Mouse (Mus musculus): ENCODE measurements around the gene Lrrn3.

The Lrrn3 gene

GRCm38 (mm10) chr12:41428806-41429205 is 57.4 kb downstream of the Lrrn3 start:
- no peak for DNase-seq

- DNase-seq: no peak
Observed at GRCm38 (mm10) chr12:41427464-41427863, 58.8 kb downstream of the Lrrn3 start.

- no peak for DNase-seq
Observed at GRCm38 (mm10) chr12:41425101-41425679, 61.0 kb downstream of the Lrrn3 start.

GRCm38 (mm10) chr12:41417961-41418360 is 68.3 kb downstream of the Lrrn3 start:
- DNase-seq: no peak

GRCm38 (mm10) chr12:41417099-41417498 is 69.1 kb downstream of the Lrrn3 start:
- peak; percentile 51 for DNase-seq

GRCm38 (mm10) chr12:41416635-41417034 is 69.6 kb downstream of the Lrrn3 start:
- DNase-seq: no peak

- DNase-seq: no peak
Observed at GRCm38 (mm10) chr12:41409431-41409830, 76.8 kb downstream of the Lrrn3 start.

- DNase-seq: no peak
Observed at GRCm38 (mm10) chr12:41401923-41402322, 84.3 kb downstream of the Lrrn3 start.
